Mouse (Mus musculus): ENCODE measurements around the gene Plekha6. TPM values are rescaled to one million over a fixed set of nuclear protein-coding genes. Genes with fewer than 3 reads are reported as not detected.
A peak's percentile ranks its signal among the peaks of the same experiment; 100 is the strongest.

The Plekha6 gene
- polyA plus RNA-seq, 1 experiment from 2014 or later: 1.6 TPM

- Histone ChIP-seq H3K27ac (no peak overlapping the region), H3K4me2 (no peak overlapping the region), H3K9ac (replicated peaks) (no peak overlapping the region), H3K27me3 (0 out of 2 replicates have a peak, but pooled peaks cover 3% of the 10 kb centered on the region), H3K36me3 (no peaks in the 10 kb centered on the region), H3K4me1 (replicated peaks) (no peaks in the 10 kb centered on the region), H3K9me3 (no peaks in the 10 kb centered on the region), H3K4me3 (replicated peaks) (no peak overlapping the region)
- 68% methylated on average over 15 of the region's 15 CpGs for WGBS
- no peak for ATAC-seq (ENCODE audit: insufficient number of reproducible peaks, insufficient read depth, low FRiP score, low TSS enrichment, low read depth)
Observed at GRCm38 (mm10) chr1:133278946-133279631, 115.1 kb downstream of the Plekha6 start.

GRCm38 (mm10) chr1:133279632-133280093, 115.7 kb downstream of the Plekha6 start:
- Histone ChIP-seq H3K4me3 (replicated peaks) (no peak overlapping the region), H3K27ac (no peak overlapping the region), H3K4me1 (replicated peaks) (no peaks in the 10 kb centered on the region), H3K4me2 (no peak overlapping the region), H3K36me3 (no peaks in the 10 kb centered on the region), H3K9me3 (no peaks in the 10 kb centered on the region), H3K9ac (replicated peaks) (no peak overlapping the region), H3K27me3 (0 out of 2 replicates have a peak, but pooled peaks cover 3% of the 10 kb centered on the region)
- no peak for ATAC-seq (ENCODE audit: insufficient number of reproducible peaks, insufficient read depth, low FRiP score, low TSS enrichment, low read depth)
- 86% methylated on average over 11 of the region's 11 CpGs for whole genome bisulfite sequencing

DNA sequence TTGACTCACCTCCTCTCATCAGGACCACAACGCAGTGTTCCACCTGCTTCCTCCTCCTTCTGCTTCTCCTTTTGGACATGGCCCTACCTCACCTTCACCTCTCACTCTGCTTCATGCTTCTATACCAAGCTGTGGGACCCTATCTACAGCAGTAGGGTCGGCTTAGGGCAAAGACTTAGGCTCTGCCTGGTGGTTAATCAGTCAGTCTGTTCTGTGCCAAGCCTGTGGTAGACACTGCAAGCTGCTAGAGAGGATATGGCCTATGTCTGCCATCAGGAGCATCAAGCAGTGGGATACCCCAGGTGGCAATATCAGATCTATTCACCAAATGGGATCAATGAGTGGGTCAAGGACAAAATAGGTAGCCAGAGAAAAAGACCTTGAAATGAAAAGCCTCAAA, 116.5 kb downstream of the Plekha6 start:
- WGBS: 91% methylated on average over 2 of the region's 2 CpGs
- Histone ChIP-seq H3K9me3 (no peaks in the 10 kb centered on the region), H3K4me1 (replicated peaks) (no peaks in the 10 kb centered on the region), H3K27me3 (0 out of 2 replicates have a peak, but pooled peaks cover 3% of the 10 kb centered on the region), H3K27ac (no peak overlapping the region), H3K4me2 (no peak overlapping the region), H3K4me3 (replicated peaks) (no peak overlapping the region), H3K9ac (replicated peaks) (no peak overlapping the region), H3K36me3 (no peaks in the 10 kb centered on the region)
- no peak for ATAC-seq (ENCODE audit: insufficient number of reproducible peaks, insufficient read depth, low FRiP score, low TSS enrichment, low read depth)

GRCm38 (mm10) chr1:133285907-133286306, 121.9 kb downstream of the Plekha6 start:
- no peak overlapping the region for H3K4me3 ChIP-seq (replicated peaks)
- no peaks in the 10 kb centered on the region for H3K27me3 ChIP-seq
- no peaks in the 10 kb centered on the region for H3K36me3 ChIP-seq
- H3K4me1 ChIP-seq (replicated peaks): no peaks in the 10 kb centered on the region
- no peak overlapping the region for H3K9ac ChIP-seq (replicated peaks)
- no peak for ATAC-seq (ENCODE audit: insufficient number of reproducible peaks, insufficient read depth, low FRiP score, low TSS enrichment, low read depth)
- no peak overlapping the region for H3K4me2 ChIP-seq
- no peaks in the 10 kb centered on the region for H3K9me3 ChIP-seq
- 81% methylated on average over 7 of the region's 7 CpGs for WGBS
- no peak overlapping the region for H3K27ac ChIP-seq

DNA sequence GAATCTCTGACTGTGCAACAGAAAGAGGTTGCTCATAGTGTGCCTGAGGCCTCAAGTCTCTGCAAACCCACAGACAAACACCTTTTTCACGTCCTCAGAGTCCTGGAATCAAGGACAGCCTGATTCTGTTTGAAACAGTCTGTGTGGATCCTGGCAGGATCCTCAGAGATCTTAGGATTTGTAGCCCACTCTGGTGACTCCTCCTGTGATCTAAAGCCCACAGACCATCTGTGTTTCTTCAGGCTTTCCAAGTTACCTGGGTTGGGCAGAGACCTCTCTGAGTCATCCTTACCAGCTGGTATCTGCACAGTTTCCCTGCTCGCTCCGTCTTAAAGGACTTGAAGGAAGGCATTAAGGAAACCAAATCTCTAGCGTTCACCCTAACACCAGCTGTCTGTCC, 123.0 kb downstream of the Plekha6 start:
- 89% methylated on average over 4 of the region's 4 CpGs for WGBS
- no peak overlapping the region for H3K4me2 ChIP-seq

GRCm38 (mm10) chr1:133287880-133288279, 123.9 kb downstream of the Plekha6 start:
- H3K9ac ChIP-seq (replicated peaks): no peak overlapping the region
- no peaks in the 10 kb centered on the region for H3K9me3 ChIP-seq
- H3K4me3 ChIP-seq (replicated peaks): no peak overlapping the region
- no peak for ATAC-seq (ENCODE audit: insufficient number of reproducible peaks, insufficient read depth, low FRiP score, low TSS enrichment, low read depth)
- H3K27me3 ChIP-seq: no peaks in the 10 kb centered on the region
- WGBS: 87% methylated on average over 12 of the region's 12 CpGs
- H3K27ac ChIP-seq: no peak overlapping the region
- no peaks in the 10 kb centered on the region for H3K4me1 ChIP-seq (replicated peaks)
- H3K4me2 ChIP-seq: no peak overlapping the region
- H3K36me3 ChIP-seq: no peaks in the 10 kb centered on the region

More for the DNA sequence above, 123.0 kb downstream of the Plekha6 start:
- no peaks in the 10 kb centered on the region for H3K27me3 ChIP-seq
- no peak overlapping the region for H3K9ac ChIP-seq (replicated peaks)
- ATAC-seq (ENCODE audit: insufficient number of reproducible peaks, insufficient read depth, low FRiP score, low TSS enrichment, low read depth): no peak
- H3K9me3 ChIP-seq: no peaks in the 10 kb centered on the region
- H3K27ac ChIP-seq: no peak overlapping the region
- no peaks in the 10 kb centered on the region for H3K36me3 ChIP-seq
- no peaks in the 10 kb centered on the region for H3K4me1 ChIP-seq (replicated peaks)
- no peak overlapping the region for H3K4me3 ChIP-seq (replicated peaks)

- Histone ChIP-seq H3K9me3 (no peaks in the 10 kb centered on the region), H3K4me3 (replicated peaks) (no peak overlapping the region), H3K4me2 (no peak overlapping the region), H3K9ac (replicated peaks) (no peak overlapping the region), H3K27me3 (peaks cover 4% of the 10 kb centered on the region; the same call in 1 of the 2 replicates), H3K36me3 (no peaks in the 10 kb centered on the region), H3K27ac (no peak overlapping the region), H3K4me1 (replicated peaks) (peaks cover 7% of the 10 kb centered on the region; the same call in 1 of the 2 replicates)
- whole genome bisulfite sequencing: 85% methylated on average over 6 of the region's 6 CpGs
- ATAC-seq (ENCODE audit: insufficient number of reproducible peaks, insufficient read depth, low FRiP score, low TSS enrichment, low read depth): no peak
Observed at GRCm38 (mm10) chr1:133291888-133292287, 127.9 kb downstream of the Plekha6 start.

- Histone ChIP-seq H3K36me3 (no peaks in the 10 kb centered on the region), H3K9ac (replicated peaks) (no peak overlapping the region), H3K27ac (no peak overlapping the region), H3K9me3 (no peaks in the 10 kb centered on the region), H3K4me2 (no peak overlapping the region), H3K4me3 (replicated peaks) (no peak overlapping the region), H3K27me3 (peaks cover 4% of the 10 kb centered on the region; the same call in 1 of the 2 replicates), H3K4me1 (replicated peaks) (peaks cover 7% of the 10 kb centered on the region; the same call in 1 of the 2 replicates)
- no peak for ATAC-seq (ENCODE audit: insufficient number of reproducible peaks, insufficient read depth, low FRiP score, low TSS enrichment, low read depth)
Observed at GRCm38 (mm10) chr1:133292608-133293007, 128.6 kb downstream of the Plekha6 start.

- peaks cover 39% of the 10 kb centered on the region for H3K27me3 ChIP-seq
- H3K27ac ChIP-seq: no peak overlapping the region
- no peak for ATAC-seq (ENCODE audit: insufficient number of reproducible peaks, insufficient read depth, low FRiP score, low TSS enrichment, low read depth)
- 89% methylated on average over 9 of the region's 9 CpGs for WGBS
- no peak overlapping the region for H3K4me2 ChIP-seq
- H3K4me3 ChIP-seq (replicated peaks): no peak overlapping the region
- H3K4me1 ChIP-seq (replicated peaks): peaks cover 20% of the 10 kb centered on the region
- no peak overlapping the region for H3K9ac ChIP-seq (replicated peaks)
- no peaks in the 10 kb centered on the region for H3K9me3 ChIP-seq
- H3K36me3 ChIP-seq: no peaks in the 10 kb centered on the region
Observed at GRCm38 (mm10) chr1:133296376-133296775, 132.4 kb downstream of the Plekha6 start.

DNA sequence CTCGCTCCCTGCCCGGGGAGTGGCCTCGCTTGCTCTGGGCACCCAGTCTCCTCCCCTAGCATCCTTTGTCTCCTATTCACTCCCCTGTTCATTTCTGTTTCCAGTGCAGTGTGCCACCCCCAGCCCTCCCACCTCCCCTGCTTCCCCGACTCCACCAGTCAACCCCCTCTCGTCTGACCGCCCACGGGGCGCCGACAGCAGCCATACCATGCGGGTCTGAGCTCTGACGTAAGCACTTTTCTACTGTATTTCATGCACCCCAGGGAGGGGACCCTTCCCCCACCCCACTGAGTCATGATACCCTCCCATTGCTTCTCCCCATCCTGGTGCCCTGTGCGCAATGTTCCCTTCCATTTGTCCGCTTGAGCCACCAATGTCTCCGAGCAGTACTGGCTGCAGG, 134.8 kb downstream of the Plekha6 start:
- H3K9me3 ChIP-seq: no peaks in the 10 kb centered on the region
- no peaks in the 10 kb centered on the region for H3K36me3 ChIP-seq
- no peak overlapping the region for H3K9ac ChIP-seq (replicated peaks)
- no peak for ATAC-seq (ENCODE audit: insufficient number of reproducible peaks, insufficient read depth, low FRiP score, low TSS enrichment, low read depth)
- peak overlapping the region; percentile 46 for H3K4me2 ChIP-seq
- peak overlapping the region; percentile 8; the same call in 1 of the 2 replicates for H3K4me3 ChIP-seq (replicated peaks)
- H3K27ac ChIP-seq: no peak overlapping the region
- H3K4me1 ChIP-seq (replicated peaks): peaks cover 20% of the 10 kb centered on the region
- WGBS: 33% methylated on average over 14 of the region's 14 CpGs
- H3K27me3 ChIP-seq: peaks cover 39% of the 10 kb centered on the region

GRCm38 (mm10) chr1:133302540-133302939, 138.5 kb downstream of the Plekha6 start:
- Histone ChIP-seq H3K4me1 (replicated peaks) (peaks cover 13% of the 10 kb centered on the region), H3K27me3 (peaks cover 36% of the 10 kb centered on the region), H3K9me3 (no peaks in the 10 kb centered on the region), H3K27ac (0 out of 2 replicates have a peak overlapping the region, but pooled peaks have one; percentile 45), H3K9ac (replicated peaks) (no peak overlapping the region), H3K4me3 (replicated peaks) (no peak overlapping the region), H3K4me2 (no peak overlapping the region), H3K36me3 (no peaks in the 10 kb centered on the region)
- WGBS: 59% methylated on average over 3 of the region's 3 CpGs
- ATAC-seq (ENCODE audit: insufficient number of reproducible peaks, insufficient read depth, low FRiP score, low TSS enrichment, low read depth): no peak

DNA sequence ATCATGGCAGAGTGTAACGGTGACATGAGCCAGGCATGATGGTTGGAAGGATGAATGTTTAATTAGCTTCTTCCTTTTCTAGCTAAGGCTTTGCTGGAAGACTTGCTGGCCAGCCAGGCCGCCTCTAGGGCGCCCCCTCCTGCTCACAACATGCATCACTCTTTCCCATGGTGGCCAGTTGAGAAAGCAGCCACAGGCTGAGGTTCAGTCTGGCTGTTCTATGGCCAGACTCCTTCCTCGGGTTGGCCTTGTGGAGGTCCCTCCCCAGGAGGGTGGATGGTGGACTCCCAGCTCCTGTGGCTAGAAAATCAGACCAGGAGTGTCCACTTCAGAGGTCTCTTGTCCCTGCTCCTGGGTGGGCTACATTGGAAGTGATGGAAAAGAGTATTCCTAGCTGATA, 142.8 kb downstream of the Plekha6 start:
- no peak overlapping the region for H3K27ac ChIP-seq

More for the DNA sequence above, 142.8 kb downstream of the Plekha6 start:
- Histone ChIP-seq H3K4me1 (replicated peaks) (no peaks in the 10 kb centered on the region; the same call in 1 of the 2 replicates), H3K9me3 (no peaks in the 10 kb centered on the region), H3K4me2 (no peak overlapping the region), H3K4me3 (replicated peaks) (no peak overlapping the region), H3K36me3 (no peaks in the 10 kb centered on the region), H3K27me3 (no peaks in the 10 kb centered on the region; the same call in 1 of the 2 replicates), H3K9ac (replicated peaks) (no peak overlapping the region)
- WGBS: 9% methylated on average over 4 of the region's 4 CpGs
- no peak for ATAC-seq (ENCODE audit: insufficient number of reproducible peaks, insufficient read depth, low FRiP score, low TSS enrichment, low read depth)

All from limb, embryonic 12.5 days (tissue).